Mouse (Mus musculus): ENCODE measurements around the gene Bpifa1. TPM values are rescaled to one million over a fixed set of nuclear protein-coding genes. Genes with fewer than 3 reads are reported as not detected.
"Not testable (repeated sequence)": the region's sequence is repeated elsewhere in the genome, so short reads cannot be mapped to it uniquely, and the experiment has no call there.

Gene Bpifa1
- polyA plus RNA-seq, 1 experiment from 2014 or later, result not detected

GRCm38 (mm10) chr2:154181900-154182299, 39.2 kb downstream of the Bpifa1 start:
- ATAC-seq (ENCODE audit: extremely low read depth, insufficient number of reproducible peaks, low FRiP score, low TSS enrichment); H3K9me3 ChIP-seq; H3K27ac ChIP-seq (replicated peaks); H3K36me3 ChIP-seq; H3K27me3 ChIP-seq (replicated peaks); H3K4me3 ChIP-seq; H3K9ac ChIP-seq; H3K4me1 ChIP-seq; H3K4me2 ChIP-seq: not testable (repeated sequence)
- WGBS, result 77% methylated on average over 7 of the region's 7 CpGs

- H3K36me3 ChIP-seq; H3K4me1 ChIP-seq; H3K9ac ChIP-seq; H3K4me2 ChIP-seq; ATAC-seq (ENCODE audit: extremely low read depth, insufficient number of reproducible peaks, low FRiP score, low TSS enrichment); H3K27ac ChIP-seq (replicated peaks); H3K9me3 ChIP-seq; H3K4me3 ChIP-seq; H3K27me3 ChIP-seq (replicated peaks): not testable (repeated sequence)
- WGBS, result 68% methylated on average over 4 of the region's 4 CpGs
These were observed 40.4 kb downstream of the Bpifa1 start for GRCm38 (mm10) chr2:154183061-154183460.

GRCm38 (mm10) chr2:154185319-154185718, 42.6 kb downstream of the Bpifa1 start:
- Histone ChIP-seq H3K9me3 (no peaks in the 10 kb centered on the region), H3K27ac (replicated peaks) (peak overlapping the region; percentile 36; the same call in 1 of the 2 replicates), H3K4me2 (no peak overlapping the region), H3K4me3 (no peak overlapping the region), H3K27me3 (replicated peaks) (no peaks in the 10 kb centered on the region), H3K4me1 (0 out of 2 replicates have a peak, but pooled peaks cover 4% of the 10 kb centered on the region), H3K9ac (no peak overlapping the region), H3K36me3 (no peaks in the 10 kb centered on the region)
- WGBS, result 76% methylated on average over 6 of the region's 6 CpGs
- ATAC-seq (ENCODE audit: extremely low read depth, insufficient number of reproducible peaks, low FRiP score, low TSS enrichment), result no peak

DNA sequence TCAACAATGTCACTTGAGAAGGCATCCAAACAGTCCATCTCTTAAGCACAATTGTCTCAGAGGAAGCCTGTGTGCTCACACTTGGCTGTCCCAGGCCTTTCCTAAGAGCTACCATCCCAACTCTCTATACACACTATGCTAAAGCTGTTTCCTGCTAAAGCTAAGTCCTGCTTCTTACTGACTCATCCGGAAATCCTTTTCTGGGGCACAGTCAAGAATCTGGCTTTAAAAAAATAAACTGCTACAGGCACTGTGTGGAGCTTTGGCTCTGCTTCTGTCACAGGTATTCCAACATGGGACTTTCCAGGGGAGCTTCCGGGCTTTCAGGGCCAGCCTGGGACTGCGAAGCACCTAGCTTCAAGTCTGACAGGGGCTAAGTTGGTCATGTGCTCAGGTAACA, 43.1 kb downstream of the Bpifa1 start:
- no peak for ATAC-seq (ENCODE audit: extremely low read depth, insufficient number of reproducible peaks, low FRiP score, low TSS enrichment)
- Histone ChIP-seq H3K36me3 (no peaks in the 10 kb centered on the region), H3K27ac (replicated peaks) (peak overlapping the region; percentile 36; the same call in 1 of the 2 replicates), H3K9me3 (no peaks in the 10 kb centered on the region), H3K4me1 (0 out of 2 replicates have a peak, but pooled peaks cover 4% of the 10 kb centered on the region), H3K27me3 (replicated peaks) (no peaks in the 10 kb centered on the region), H3K4me3 (no peak overlapping the region), H3K9ac (no peak overlapping the region), H3K4me2 (no peak overlapping the region)
- 67% methylated on average over 3 of the region's 3 CpGs for WGBS

DNA sequence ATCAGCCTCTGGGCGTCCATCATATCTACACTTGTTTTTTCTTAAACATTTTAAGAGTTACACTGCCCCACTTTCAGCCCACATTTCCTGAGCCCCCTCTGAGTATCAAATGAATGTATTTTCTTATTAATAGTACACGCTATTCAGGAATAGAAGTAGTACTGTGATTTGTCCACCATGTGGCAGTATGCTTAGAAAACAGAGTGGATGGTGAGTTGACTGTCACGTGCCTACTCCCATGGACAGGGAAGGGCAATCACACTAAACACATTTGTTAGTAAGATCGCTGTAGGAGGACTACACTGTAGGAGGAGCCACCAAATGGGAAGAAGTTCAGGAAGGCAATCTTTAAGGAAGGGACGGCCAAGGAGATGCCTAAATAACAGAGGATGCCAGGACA, 44.8 kb downstream of the Bpifa1 start:
- 30% methylated on average over 5 of the region's 5 CpGs for WGBS
- Histone ChIP-seq H3K36me3 (no peaks in the 10 kb centered on the region), H3K27me3 (replicated peaks) (no peaks in the 10 kb centered on the region)

GRCm38 (mm10) chr2:154189877-154190434, 47.3 kb downstream of the Bpifa1 start:
- 79% methylated on average over 7 of the region's 7 CpGs for WGBS
- no peak for ATAC-seq (ENCODE audit: extremely low read depth, insufficient number of reproducible peaks, low FRiP score, low TSS enrichment)
- H3K9ac ChIP-seq, result no peak overlapping the region

More for the DNA sequence above, 44.8 kb downstream of the Bpifa1 start:
- no peak overlapping the region for H3K4me2 ChIP-seq
- no peak for ATAC-seq (ENCODE audit: extremely low read depth, insufficient number of reproducible peaks, low FRiP score, low TSS enrichment)
- H3K4me1 ChIP-seq, result peaks cover 15% of the 10 kb centered on the region
- H3K9ac ChIP-seq, result no peak overlapping the region
- no peak overlapping the region for H3K27ac ChIP-seq (replicated peaks)
- no peak overlapping the region for H3K4me3 ChIP-seq
- no peaks in the 10 kb centered on the region for H3K9me3 ChIP-seq

DNA sequence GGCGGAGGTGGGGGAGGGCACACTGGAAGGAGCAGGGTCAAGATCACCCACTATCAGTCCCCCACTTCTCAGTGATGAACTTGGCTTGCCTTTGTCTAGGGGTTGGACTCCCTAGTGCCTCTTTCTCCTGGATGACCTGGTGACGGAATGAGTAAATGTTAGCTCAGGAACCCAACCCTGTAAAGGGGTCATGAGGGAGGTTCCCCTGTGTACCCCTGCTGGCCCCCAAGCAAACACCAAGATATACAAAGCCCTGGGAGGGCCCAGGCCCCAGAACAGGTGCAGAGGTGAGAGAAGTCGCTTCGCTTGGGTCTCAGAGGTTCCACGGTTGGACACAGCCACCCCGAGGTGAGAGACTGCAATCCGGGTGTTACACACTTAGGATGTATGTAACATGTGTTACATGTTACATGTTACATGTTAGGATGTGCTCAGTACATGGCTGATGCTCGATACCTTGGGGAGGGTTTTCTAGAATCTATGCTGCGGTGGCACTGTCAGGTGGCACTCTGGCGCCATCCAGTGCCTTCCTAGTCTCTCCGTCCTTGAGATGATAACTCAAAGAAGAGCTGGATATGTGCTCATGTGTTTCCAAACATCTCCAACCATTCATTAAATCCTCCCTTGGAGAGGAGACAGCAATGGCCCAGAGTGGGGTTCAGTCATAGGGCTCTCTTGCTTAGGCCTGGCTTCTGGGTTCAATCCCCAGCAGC, 48.0 kb downstream of the Bpifa1 start, which contains the start of gene Bpifb1:
TSS of gene Bpifb1 (plus strand) at position 273 of the 713 bp plus-strand sequence.
- 80% methylated on average over 11 of the region's 11 CpGs for WGBS
- H3K4me3 ChIP-seq, result no peak within 1 kb of the TSS
- peaks cover 29% of the 10 kb centered on the region for H3K4me1 ChIP-seq
- no peaks in the 10 kb centered on the region for H3K36me3 ChIP-seq
- H3K9ac ChIP-seq, result no peak within 1 kb of the TSS
- peak within 1 kb of the TSS; percentile 45; the same call in 1 of the 2 replicates for H3K27ac ChIP-seq (replicated peaks)
- no peak within 1 kb of the TSS for H3K4me2 ChIP-seq
- no peak for ATAC-seq (ENCODE audit: extremely low read depth, insufficient number of reproducible peaks, low FRiP score, low TSS enrichment)
- no peaks in the 10 kb centered on the region for H3K9me3 ChIP-seq
- H3K27me3 ChIP-seq (replicated peaks), result no peaks in the 10 kb centered on the region; the same call in 1 of the 2 replicates

More at GRCm38 (mm10) chr2:154189877-154190434, 47.3 kb downstream of the Bpifa1 start:
- no peak overlapping the region for H3K4me3 ChIP-seq
- H3K27ac ChIP-seq (replicated peaks), result no peak overlapping the region
- H3K4me1 ChIP-seq, result peaks cover 29% of the 10 kb centered on the region
- H3K4me2 ChIP-seq, result no peak overlapping the region
- no peaks in the 10 kb centered on the region for H3K9me3 ChIP-seq
- no peaks in the 10 kb centered on the region for H3K27me3 ChIP-seq (replicated peaks)
- no peaks in the 10 kb centered on the region for H3K36me3 ChIP-seq

GRCm38 (mm10) chr2:154192141-154192540, 49.5 kb downstream of the Bpifa1 start:
- Histone ChIP-seq H3K27ac (replicated peaks) (peak overlapping the region; percentile 45; the same call in 1 of the 2 replicates), H3K36me3 (no peaks in the 10 kb centered on the region), H3K27me3 (replicated peaks) (no peaks in the 10 kb centered on the region; the same call in 1 of the 2 replicates), H3K4me3 (no peak overlapping the region), H3K4me2 (no peak overlapping the region), H3K4me1 (peaks cover 29% of the 10 kb centered on the region), H3K9me3 (no peaks in the 10 kb centered on the region), H3K9ac (no peak overlapping the region)
- no peak for ATAC-seq (ENCODE audit: extremely low read depth, insufficient number of reproducible peaks, low FRiP score, low TSS enrichment)
- 43% methylated on average over 2 of the region's 2 CpGs for WGBS

DNA sequence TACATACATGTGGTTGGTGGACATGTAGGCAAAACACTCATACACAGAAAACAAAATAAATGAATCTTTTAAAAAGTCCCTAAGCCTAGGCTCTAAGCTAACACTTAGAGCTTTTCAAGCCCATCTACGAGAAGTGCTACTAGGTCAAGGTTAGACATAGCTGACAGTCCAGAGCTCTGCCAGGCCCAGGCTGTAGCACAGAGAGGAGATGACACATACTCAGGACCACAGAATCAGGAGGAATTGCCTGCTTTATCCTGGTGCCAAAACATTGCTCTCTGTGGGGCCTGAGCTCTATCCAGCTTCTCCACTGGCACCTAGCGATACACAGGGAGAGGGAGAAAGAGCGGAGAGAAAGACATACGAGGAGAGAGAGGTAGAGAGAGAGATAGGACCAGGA, 50.4 kb downstream of the Bpifa1 start:
- Histone ChIP-seq H3K27me3 (replicated peaks) (no peaks in the 10 kb centered on the region; the same call in 1 of the 2 replicates), H3K4me2 (no peak overlapping the region), H3K4me3 (no peak overlapping the region), H3K4me1 (peaks cover 25% of the 10 kb centered on the region), H3K9ac (no peak overlapping the region), H3K27ac (replicated peaks) (no peak overlapping the region), H3K9me3 (no peaks in the 10 kb centered on the region), H3K36me3 (no peaks in the 10 kb centered on the region)
- ATAC-seq (ENCODE audit: extremely low read depth, insufficient number of reproducible peaks, low FRiP score, low TSS enrichment), result no peak
- 73% methylated on average over 4 of the region's 4 CpGs for WGBS

DNA sequence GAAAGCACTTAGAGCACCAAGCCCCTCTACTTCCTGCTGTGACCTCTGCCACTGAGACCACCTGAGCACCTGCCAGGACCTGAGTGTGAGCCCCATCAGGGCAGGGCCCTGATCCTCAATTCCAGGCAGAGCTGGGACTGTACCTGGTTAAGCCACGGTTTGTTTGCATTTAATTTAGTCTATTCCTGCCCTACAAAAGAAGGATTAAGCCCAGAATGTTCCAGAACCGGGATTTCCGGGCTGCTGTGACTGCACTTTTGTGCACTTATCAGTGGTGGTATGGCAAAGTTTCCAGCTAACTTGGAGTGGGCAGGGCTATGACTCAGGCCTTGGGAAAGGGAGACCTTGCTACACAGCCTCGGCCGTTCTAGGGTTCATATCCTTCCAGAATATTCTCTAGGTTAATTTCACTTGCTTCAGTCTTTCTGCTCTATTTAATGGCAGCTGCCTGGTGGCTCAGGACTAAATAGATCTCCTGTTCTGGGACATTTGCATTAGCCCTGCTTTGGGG, 51.4 kb downstream of the Bpifa1 start:
- Histone ChIP-seq H3K9ac (no peak overlapping the region), H3K27ac (replicated peaks) (no peak overlapping the region), H3K9me3 (no peaks in the 10 kb centered on the region), H3K4me3 (no peak overlapping the region), H3K4me1 (peaks cover 25% of the 10 kb centered on the region), H3K36me3 (no peaks in the 10 kb centered on the region), H3K4me2 (no peak overlapping the region), H3K27me3 (replicated peaks) (no peaks in the 10 kb centered on the region; the same call in 1 of the 2 replicates)
- WGBS, result 43% methylated on average over 5 of the region's 5 CpGs
- no peak for ATAC-seq (ENCODE audit: extremely low read depth, insufficient number of reproducible peaks, low FRiP score, low TSS enrichment)

- 82% methylated on average over 9 of the region's 9 CpGs for WGBS
- no peak for ATAC-seq (ENCODE audit: extremely low read depth, insufficient number of reproducible peaks, low FRiP score, low TSS enrichment)
- H3K4me1 ChIP-seq, result peaks cover 17% of the 10 kb centered on the region
- H3K4me3 ChIP-seq, result no peak overlapping the region
- no peak overlapping the region for H3K9ac ChIP-seq
- H3K9me3 ChIP-seq, result no peaks in the 10 kb centered on the region
- H3K27me3 ChIP-seq (replicated peaks), result peaks cover 5% of the 10 kb centered on the region; the same call in 1 of the 2 replicates
- H3K4me2 ChIP-seq, result no peak overlapping the region
- H3K27ac ChIP-seq (replicated peaks), result no peak overlapping the region
- H3K36me3 ChIP-seq, result no peaks in the 10 kb centered on the region
These were observed 54.4 kb downstream of the Bpifa1 start for GRCm38 (mm10) chr2:154197036-154197435.
